Mouse (Mus musculus) liver, embryonic 13.5 days (tissue): ENCODE data around the gene Sh3bgrl2. TPM values are rescaled to one million over a fixed set of nuclear protein-coding genes. Genes with fewer than 3 reads are reported as not detected.

Source experiments
- ATAC-seq: fragments of 200-750 bp; cut with Nextera tagmentation; 2 replicates; pipeline ENCODE4 v1.8.0; 2017; ENCODE audit warnings: low read depth, mild to moderate bottlenecking, moderate number of reproducible peaks, moderate library complexity
- DNase-seq: peaks from one replicate; pipeline ENCODE4 v3.0.0; 2022
- H3K27ac ChIP-seq: fragments of 300-500 bp; sonication (generic); 2 replicates; pipeline ENCODE4 v1.5.1; 2015; ENCODE audit warnings: moderate library complexity, mild to moderate bottlenecking, inconsistent platforms
- H3K27me3 ChIP-seq: fragments of 300-500 bp; sonication (generic); 2 replicates; pipeline ENCODE4 v1.6.1; 2015; ENCODE audit warnings: mild to moderate bottlenecking, inconsistent platforms
- H3K36me3 ChIP-seq: fragments of 300-500 bp; sonication (generic); 2 replicates; pipeline ENCODE4 v1.6.1; 2015; ENCODE audit warnings: mild to moderate bottlenecking, inconsistent platforms
- H3K4me1 ChIP-seq: fragments of 300-500 bp; sonication (generic); replicated peaks from 2 replicates; pipeline ENCODE4 v1.6.1; 2015; ENCODE audit warnings: inconsistent platforms
- H3K4me2 ChIP-seq: fragments of 300-500 bp; sonication (generic); 2 replicates; pipeline ENCODE4 v1.6.1; 2015; ENCODE audit warnings: inconsistent platforms, mild to moderate bottlenecking, moderate library complexity
- H3K4me3 ChIP-seq: fragments of 300-500 bp; sonication (generic); replicated peaks from 2 replicates; pipeline ENCODE4 v1.5.1; 2015; ENCODE audit warnings: mild to moderate bottlenecking, inconsistent platforms
- H3K9ac ChIP-seq: fragments of 300-500 bp; sonication (generic); 2 replicates; pipeline ENCODE4 v1.6.1; 2015; ENCODE audit warnings: mild to moderate bottlenecking, inconsistent platforms
- H3K9me3 ChIP-seq: fragments of 300-500 bp; sonication (generic); replicated peaks from 2 replicates; pipeline ENCODE4 v1.6.1; 2016; ENCODE audit warnings: inconsistent platforms
- WGBS: fragments of 180-500 bp; shearing (Covaris S2); methylation state at CpG from one replicate; pipeline ENCODE4 v1.1.7; 2015; ENCODE audit not compliant: insufficient replicate concordance; 5-methylcytosine and 5-hydroxymethylcytosine counted together
- polyA plus RNA-seq: library from polyadenylated mRNA; unstranded; fragments of >200 nt; fragmentation: Nextera tagmentation; extraction: Ambion mirVana; gene quantifications from 2 replicates; pipeline ENCODE4 v1.2.1, GENCODE M21; 2015

Sh3bgrl2 gene
- polyA plus RNA-seq, 1 experiment from 2014 or later = 9.6 TPM

GRCm38 (mm10) chr9:83643833-83644232 lies 95.7 kb downstream of the Sh3bgrl2 start:
- no peaks in the 10 kb centered on the region for H3K36me3 ChIP-seq
- ATAC-seq (no peak), DNase-seq (no peak)
- H3K27me3 ChIP-seq = no peaks in the 10 kb centered on the region
- no peak overlapping the region for H3K4me2 ChIP-seq
- no peak overlapping the region for H3K27ac ChIP-seq
- no peaks in the 10 kb centered on the region for H3K9me3 ChIP-seq
- 40% methylated on average over 4 of the region's 4 CpGs for WGBS
- H3K4me3 ChIP-seq = no peak overlapping the region
- no peak overlapping the region for H3K9ac ChIP-seq
- no peaks in the 10 kb centered on the region for H3K4me1 ChIP-seq

- no peak overlapping the region for H3K4me2 ChIP-seq
- no peaks in the 10 kb centered on the region for H3K36me3 ChIP-seq
- no peak overlapping the region for H3K9ac ChIP-seq
- H3K4me1 ChIP-seq = no peaks in the 10 kb centered on the region
- H3K27ac ChIP-seq = no peak overlapping the region
- DNase-seq (no peak), ATAC-seq (no peak)
- no peak overlapping the region for H3K4me3 ChIP-seq
- H3K27me3 ChIP-seq = no peaks in the 10 kb centered on the region
- H3K9me3 ChIP-seq = no peaks in the 10 kb centered on the region
- 66% methylated on average over 2 of the region's 2 CpGs for WGBS
Measured at GRCm38 (mm10) chr9:83646215-83646614, 98.1 kb downstream of the Sh3bgrl2 start.

GRCm38 (mm10) chr9:83646691-83647090 lies 98.6 kb downstream of the Sh3bgrl2 start:
- no peak overlapping the region for H3K4me2 ChIP-seq
- H3K36me3 ChIP-seq = no peaks in the 10 kb centered on the region
- H3K4me1 ChIP-seq = no peaks in the 10 kb centered on the region
- H3K9ac ChIP-seq = no peak overlapping the region
- no peaks in the 10 kb centered on the region for H3K27me3 ChIP-seq
- DNase-seq = no peak
- no peak for ATAC-seq
- no peak overlapping the region for H3K4me3 ChIP-seq
- 69% methylated on average over 5 of the region's 5 CpGs for WGBS
- no peaks in the 10 kb centered on the region for H3K9me3 ChIP-seq
- H3K27ac ChIP-seq = no peak overlapping the region

- no peaks in the 10 kb centered on the region for H3K27me3 ChIP-seq
- no peak for ATAC-seq
- H3K4me3 ChIP-seq = no peak overlapping the region
- H3K9me3 ChIP-seq = no peaks in the 10 kb centered on the region
- H3K36me3 ChIP-seq = no peaks in the 10 kb centered on the region
- H3K4me1 ChIP-seq = no peaks in the 10 kb centered on the region
- no peak for DNase-seq
- WGBS = 38% methylated on average over 7 of the region's 7 CpGs
- H3K9ac ChIP-seq = no peak overlapping the region
- no peak overlapping the region for H3K27ac ChIP-seq
- no peak overlapping the region for H3K4me2 ChIP-seq
Measured at GRCm38 (mm10) chr9:83647919-83648705, 100.0 kb downstream of the Sh3bgrl2 start.

- no peaks in the 10 kb centered on the region for H3K27me3 ChIP-seq
- no peaks in the 10 kb centered on the region for H3K9me3 ChIP-seq
- ATAC-seq (no peak), DNase-seq (no peak)
- H3K36me3 ChIP-seq = no peaks in the 10 kb centered on the region
- no peak overlapping the region for H3K4me3 ChIP-seq
- H3K27ac ChIP-seq = no peak overlapping the region
- no peaks in the 10 kb centered on the region for H3K4me1 ChIP-seq
- WGBS = 27% methylated on average over 3 of the region's 3 CpGs
- H3K9ac ChIP-seq = no peak overlapping the region
- no peak overlapping the region for H3K4me2 ChIP-seq
Measured at GRCm38 (mm10) chr9:83648733-83649132, 100.6 kb downstream of the Sh3bgrl2 start.

GRCm38 (mm10) chr9:83652015-83652414 lies 103.9 kb downstream of the Sh3bgrl2 start:
- Histone ChIP-seq H3K9ac (no peak overlapping the region), H3K9me3 (no peaks in the 10 kb centered on the region), H3K27ac (no peak overlapping the region), H3K4me2 (no peak overlapping the region), H3K4me1 (no peaks in the 10 kb centered on the region), H3K4me3 (no peak overlapping the region), H3K27me3 (no peaks in the 10 kb centered on the region), H3K36me3 (no peaks in the 10 kb centered on the region)
- no peak for ATAC-seq
- 51% methylated on average over 13 of the region's 13 CpGs for WGBS
- no peak for DNase-seq

GRCm38 (mm10) chr9:83652590-83653172 lies 104.6 kb downstream of the Sh3bgrl2 start:
- H3K27me3 ChIP-seq = no peaks in the 10 kb centered on the region
- 21% methylated on average over 15 of the region's 15 CpGs for WGBS
- no peak overlapping the region for H3K9ac ChIP-seq

GRCm38 (mm10) chr9:83654601-83655000 lies 106.5 kb downstream of the Sh3bgrl2 start:
- H3K4me3 ChIP-seq = no peak overlapping the region
- H3K27ac ChIP-seq = no peak overlapping the region
- no peak overlapping the region for H3K4me2 ChIP-seq
- H3K9me3 ChIP-seq = no peaks in the 10 kb centered on the region
- DNase-seq = no peak
- no peaks in the 10 kb centered on the region for H3K4me1 ChIP-seq
- WGBS = 33% methylated on average over 5 of the region's 5 CpGs
- no peak overlapping the region for H3K9ac ChIP-seq
- no peaks in the 10 kb centered on the region for H3K36me3 ChIP-seq
- no peak for ATAC-seq
- H3K27me3 ChIP-seq = no peaks in the 10 kb centered on the region

More at GRCm38 (mm10) chr9:83652590-83653172, 104.6 kb downstream of the Sh3bgrl2 start:
- Histone ChIP-seq H3K36me3 (no peaks in the 10 kb centered on the region), H3K4me1 (no peaks in the 10 kb centered on the region), H3K9me3 (no peaks in the 10 kb centered on the region), H3K27ac (no peak overlapping the region), H3K4me2 (no peak overlapping the region), H3K4me3 (no peak overlapping the region)
- DNase-seq (no peak), ATAC-seq (peak; percentile 65; the same call in 1 of the 2 replicates)

GRCm38 (mm10) chr9:83656960-83657651 lies 109.0 kb downstream of the Sh3bgrl2 start:
- no peak for ATAC-seq
- no peak overlapping the region for H3K4me3 ChIP-seq
- no peak overlapping the region for H3K27ac ChIP-seq

GRCm38 (mm10) chr9:83657652-83658002 lies 109.5 kb downstream of the Sh3bgrl2 start:
- ATAC-seq (no peak), DNase-seq (no peak)
- Histone ChIP-seq H3K9ac (no peak overlapping the region), H3K27ac (no peak overlapping the region), H3K4me2 (no peak overlapping the region), H3K27me3 (no peaks in the 10 kb centered on the region), H3K4me1 (no peaks in the 10 kb centered on the region), H3K36me3 (no peaks in the 10 kb centered on the region), H3K9me3 (no peaks in the 10 kb centered on the region; the same call in 1 of the 2 replicates), H3K4me3 (no peak overlapping the region)
- WGBS = 44% methylated on average over 6 of the region's 6 CpGs

More at GRCm38 (mm10) chr9:83656960-83657651, 109.0 kb downstream of the Sh3bgrl2 start:
- no peaks in the 10 kb centered on the region for H3K4me1 ChIP-seq
- no peaks in the 10 kb centered on the region for H3K27me3 ChIP-seq
- H3K36me3 ChIP-seq = no peaks in the 10 kb centered on the region
- H3K9me3 ChIP-seq = no peaks in the 10 kb centered on the region; the same call in 1 of the 2 replicates
- 18% methylated on average over 8 of the region's 8 CpGs for whole genome bisulfite sequencing
- H3K9ac ChIP-seq = no peak overlapping the region
- no peak for DNase-seq
- H3K4me2 ChIP-seq = no peak overlapping the region

- ATAC-seq (no peak), DNase-seq (no peak)
- Histone ChIP-seq H3K4me2 (no peak overlapping the region), H3K4me3 (no peak overlapping the region), H3K4me1 (no peaks in the 10 kb centered on the region), H3K9ac (no peak overlapping the region), H3K36me3 (no peaks in the 10 kb centered on the region), H3K27me3 (no peaks in the 10 kb centered on the region), H3K9me3 (no peaks in the 10 kb centered on the region; the same call in 1 of the 2 replicates), H3K27ac (no peak overlapping the region)
- WGBS = 66% methylated on average over 2 of the region's 2 CpGs
Measured at GRCm38 (mm10) chr9:83659081-83659480, 111.0 kb downstream of the Sh3bgrl2 start.
